ENCODE assay signal across 15 mouse cellular contexts in the genomic region with DNA sequence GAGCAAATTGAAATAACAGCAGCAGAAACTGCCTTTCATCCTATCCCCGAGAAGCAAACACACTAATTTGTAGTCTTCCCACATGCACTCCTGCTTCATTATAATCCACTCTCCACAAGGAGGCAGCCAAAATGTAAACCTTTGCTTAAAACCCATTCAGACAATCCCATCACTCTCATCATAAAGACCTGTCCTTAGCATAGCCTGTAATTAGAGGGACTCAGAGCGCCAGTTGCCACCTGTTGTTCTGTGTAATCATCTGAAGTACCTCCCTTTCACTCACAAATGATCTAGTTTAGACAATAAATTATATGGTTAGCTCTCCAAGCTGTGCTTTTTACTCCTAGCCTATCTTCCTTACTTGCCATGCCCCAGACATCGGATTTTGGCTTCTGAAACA.
"Had no signal": no experiment of that assay in that cellular context is flagged by ENCODE, and none has a peak within 500 bp of the region (broad histone marks: within the 10 kb centered on the region; RNA-seq: fewer than 3 reads in every experiment).

No protein-coding gene starts in this region.

- H3K9me3 ChIP-seq: limb, embryonic 10.5 days; liver, embryonic 15.5 days; neural tube, embryonic 15.5 days; stomach, embryonic 15.5 days had no signal

- DNase-seq: kidney, postnatal 10 days; kidney, postnatal 4 days; lung, adult 2 months; lung, postnatal 36 days; thymus, adult 2 months; thymus, postnatal 25 days had no signal

- H3K4me1 ChIP-seq: limb, embryonic 10.5 days; liver, embryonic 15.5 days; neural tube, embryonic 15.5 days; stomach, embryonic 15.5 days had no signal

- H3K27me3 ChIP-seq: liver, embryonic 15.5 days; neural tube, embryonic 15.5 days; stomach, embryonic 15.5 days had no signal

- H3K4me3 ChIP-seq: layer of hippocampus, adult 2 months; limb, embryonic 10.5 days; liver, embryonic 15.5 days; myocyte; neural tube, embryonic 15.5 days; stomach, embryonic 15.5 days had no signal

- H3K36me3 ChIP-seq: limb, embryonic 10.5 days; liver, embryonic 15.5 days; neural tube, embryonic 15.5 days; stomach, embryonic 15.5 days had no signal

- H3K27ac ChIP-seq: layer of hippocampus, adult 2 months; limb, embryonic 10.5 days; liver, embryonic 15.5 days; neural tube, embryonic 15.5 days; stomach, embryonic 15.5 days had no signal

- H3K9ac ChIP-seq: liver, embryonic 15.5 days; neural tube, embryonic 15.5 days; stomach, embryonic 15.5 days had no signal

- H3K4me2 ChIP-seq: liver, embryonic 11.5 days; liver, embryonic 15.5 days; midbrain, embryonic 11.5 days; neural tube, embryonic 15.5 days; stomach, embryonic 15.5 days had no signal

- ATAC-seq: lung, postnatal 0 days had no signal
